Mouse (Mus musculus): ENCODE measurements at regions not wholly inside any gene's neighbourhood (a gene's known extent, or its start where the extent isn't known, plus 50 kb on each side); places are given as distances from the start of the nearest gene placed in this dataset.

- no peak for TF ChIP-seq MYOD1 (IDR thresholded peaks at IDR 0.05; ENCODE audit: control insufficient read depth in 1 of 3, insufficient read length in 2 of 3, low read depth in 2 of 3)
- TF ChIP-seq USF1 (IDR thresholded peaks at IDR 0.05; ENCODE audit: low read depth): no peak
- TF ChIP-seq TCF12 (IDR thresholded peaks at IDR 0.05; ENCODE audit: insufficient read depth, poor library complexity, severe bottlenecking): no peak
- TF ChIP-seq MAX (IDR thresholded peaks at IDR 0.05; ENCODE audit: low read depth): no peak
- TF ChIP-seq CEBPB (IDR thresholded peaks at IDR 0.05; ENCODE audit: insufficient read depth, poor library complexity, severe bottlenecking): no peak
Observed at GRCm38 (mm10) chr2:172779096-172779495, 161.0 kb downstream of the Bmp7 start.
